Comparison of ENCODE assay signal across 11 mouse cellular contexts in the genomic region with DNA sequence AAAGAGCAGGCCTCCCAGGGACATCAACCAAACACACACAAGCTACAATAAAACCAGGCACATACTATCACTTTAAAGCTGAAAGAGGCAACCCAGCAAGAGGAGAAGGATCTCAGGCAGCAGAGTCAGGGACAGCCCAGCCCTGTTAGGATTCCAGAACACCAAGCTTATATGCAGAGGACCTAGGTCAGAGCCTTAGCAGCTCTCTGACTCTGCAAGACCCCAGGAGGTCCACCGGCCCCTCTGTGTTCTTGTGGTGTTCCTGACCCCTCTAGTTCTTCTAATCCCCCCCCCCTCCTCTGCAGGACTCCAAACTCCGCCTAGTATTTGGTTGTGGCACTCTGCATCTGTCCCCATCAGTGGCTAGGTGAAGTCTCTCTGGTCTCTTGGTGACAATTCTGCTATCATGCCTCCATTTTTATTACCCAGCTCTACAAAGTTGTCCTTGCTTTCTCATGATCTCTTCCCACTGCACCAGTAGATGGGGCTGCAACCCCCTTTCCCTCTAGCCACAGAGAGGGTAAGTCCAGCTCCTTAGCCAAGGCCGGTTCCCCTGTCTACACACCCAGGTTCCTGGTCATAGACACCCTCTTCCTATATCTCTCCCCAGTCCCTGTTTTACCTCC. TPM values are rescaled to one million over a fixed set of nuclear protein-coding genes. Genes with fewer than 3 reads are reported as not detected.
DNase-seq lines count a peak whose midpoint lies in the region; ATAC-seq lines count a peak whose summit lies in the region.
"Had no signal": no experiment of that assay in that cellular context is flagged by ENCODE, and none has a peak within 500 bp of the region (broad histone marks: within the 10 kb centered on the region; RNA-seq: fewer than 3 reads in every experiment).

No protein-coding gene starts in this region.

- intact Hi-C loops in heart, postnatal 14 days (cut with DNase I) = loop anchor here (5.0 kb wide), 1 partner anchor 47 kb away; a partner anchor contains a TSS

- no peak overlapping the region for H3K27ac ChIP-seq in heart, embryonic 15.5 days
- H3K27ac ChIP-seq in limb, embryonic 13.5 days = peak overlapping the region; percentile 39; the same call in 1 of the 2 replicates
- H3K27ac ChIP-seq: neural tube, embryonic 12.5 days had no signal

- ATAC-seq in heart, embryonic 15.5 days (replicated peaks; ENCODE audit: insufficient number of reproducible peaks, insufficient read depth, low FRiP score, low read depth) = no peak
- no peak for ATAC-seq in limb, embryonic 13.5 days (ENCODE audit: low FRiP score, low read depth)
- ATAC-seq in activated CD4-positive, CD25-positive, alpha-beta regulatory T cell, adult 4 months = no peak
- ATAC-seq: Patski had no signal

- peaks cover 21% of the 10 kb centered on the region for H3K36me3 ChIP-seq in heart, embryonic 15.5 days
- peaks cover 25% of the 10 kb centered on the region for H3K36me3 ChIP-seq in limb, embryonic 13.5 days

- DNase-seq in heart, postnatal 14 days = no peak
- peak; percentile 12 for DNase-seq in testis, postnatal 14 days (ENCODE audit: low spot score)
- DNase-seq in testis, postnatal 10 days (ENCODE audit: low spot score) = no peak
- DNase-seq in urinary bladder, adult 18-20 months (ENCODE audit: low spot score in 2 of 2) = no peak
- DNase-seq in c-Kit-positive CD71-positive TER-119-positive erythroid progenitor cells, embryonic 14.5 days (ENCODE audit: low spot score) = no peak
- DNase-seq: heart, adult 11 months had no signal

- WGBS in heart, embryonic 15.5 days = 49% methylated on average over 3 of the region's 3 CpGs
- WGBS in limb, embryonic 13.5 days = 44% methylated on average over 3 of the region's 3 CpGs

- no peak overlapping the region for H3K9ac ChIP-seq in heart, embryonic 15.5 days
- H3K9ac ChIP-seq in limb, embryonic 13.5 days = no peak overlapping the region
- H3K9ac ChIP-seq: neural tube, embryonic 12.5 days had no signal

- H3K27me3 ChIP-seq in heart, embryonic 15.5 days = 0 out of 2 replicates have a peak, but pooled peaks cover 2% of the 10 kb centered on the region
- no peaks in the 10 kb centered on the region for H3K27me3 ChIP-seq in limb, embryonic 13.5 days
- H3K27me3 ChIP-seq: neural tube, embryonic 12.5 days; Patski had no signal

- H3K9me3 ChIP-seq in heart, embryonic 15.5 days (replicated peaks) = no peaks in the 10 kb centered on the region
- no peaks in the 10 kb centered on the region for H3K9me3 ChIP-seq in limb, embryonic 13.5 days
- H3K9me3 ChIP-seq: neural tube, embryonic 12.5 days had no signal

- no peak overlapping the region for H3K4me3 ChIP-seq in heart, embryonic 15.5 days
- H3K4me3 ChIP-seq in limb, embryonic 13.5 days = no peak overlapping the region
- H3K4me3 ChIP-seq: neural tube, embryonic 12.5 days had no signal

- H3K4me2 ChIP-seq in heart, embryonic 15.5 days = 0 out of 2 replicates have a peak overlapping the region, but pooled peaks have one; percentile 4
- H3K4me2 ChIP-seq in limb, embryonic 13.5 days (replicated peaks) = peak overlapping the region; percentile 77; the same call in 1 of the 2 replicates

- peaks cover 16% of the 10 kb centered on the region for H3K4me1 ChIP-seq in heart, embryonic 15.5 days (replicated peaks)
- peaks cover 21% of the 10 kb centered on the region for H3K4me1 ChIP-seq in limb, embryonic 13.5 days

RNA-seq across cellular contexts. Expression of a gene that starts 1.4 kb away (rescaled TPM):
- polyA plus RNA-seq in heart, embryonic 15.5 days (2015; fragmentation: Nextera tagmentation; extraction: Ambion mirVana) = 15.2 and 18.8 TPM in 2 replicates
- total RNA-seq in heart, postnatal 14 days (2021) = 10 to 100 TPM in 1 of 2 experiments, 1 to 10 TPM in 1; 10.0 to 10.8 TPM
- polyA plus RNA-seq in limb, embryonic 13.5 days (2015; fragmentation: Nextera tagmentation; extraction: Ambion mirVana) = 33.1 and 35.6 TPM in 2 replicates
- 10 to 100 TPM; 12.6 to 15.3 TPM for polyA plus RNA-seq in activated CD4-positive, CD25-positive, alpha-beta regulatory T cell, adult 4 months (2017; shearing (Covaris generic))

RNA-seq across cellular contexts. Expression of a gene that starts 6.6 kb away (rescaled TPM):
- polyA plus RNA-seq in heart, embryonic 15.5 days (2015; fragmentation: Nextera tagmentation; extraction: Ambion mirVana) = 0.18 TPM in 1 of 2 replicates, not detected in the other
- under 1 TPM in 1 of 2 experiments, not detected in 1; 0.38 TPM for total RNA-seq in heart, postnatal 14 days (2021)
- polyA plus RNA-seq in limb, embryonic 13.5 days (2015; fragmentation: Nextera tagmentation; extraction: Ambion mirVana) = not detected in 2 replicates
- polyA plus RNA-seq in activated CD4-positive, CD25-positive, alpha-beta regulatory T cell, adult 4 months (2017; shearing (Covaris generic)) = not detected

RNA-seq across cellular contexts. Expression of a gene that starts 8.1 kb away (rescaled TPM):
- polyA plus RNA-seq in heart, embryonic 15.5 days (2015; fragmentation: Nextera tagmentation; extraction: Ambion mirVana) = 0.39 and 0.94 TPM in 2 replicates
- under 1 TPM; 0.10 to 0.43 TPM for total RNA-seq in heart, postnatal 14 days (2021)
- polyA plus RNA-seq in limb, embryonic 13.5 days (2015; fragmentation: Nextera tagmentation; extraction: Ambion mirVana) = 5.0 and 5.2 TPM in 2 replicates
- under 1 TPM; 0.10 to 0.17 TPM for polyA plus RNA-seq in activated CD4-positive, CD25-positive, alpha-beta regulatory T cell, adult 4 months (2017; shearing (Covaris generic))

RNA-seq across cellular contexts. Expression of a gene that starts 10.1 kb away (rescaled TPM):
- polyA plus RNA-seq in heart, embryonic 15.5 days (2015; fragmentation: Nextera tagmentation; extraction: Ambion mirVana) = 60.5 and 63.0 TPM in 2 replicates
- 10 to 100 TPM; 43.2 to 43.4 TPM for total RNA-seq in heart, postnatal 14 days (2021)
- polyA plus RNA-seq in limb, embryonic 13.5 days (2015; fragmentation: Nextera tagmentation; extraction: Ambion mirVana) = 50.2 and 51.3 TPM in 2 replicates
- 1 to 10 TPM; 3.3 to 6.2 TPM for polyA plus RNA-seq in activated CD4-positive, CD25-positive, alpha-beta regulatory T cell, adult 4 months (2017; shearing (Covaris generic))

RNA-seq across cellular contexts. Expression of a gene that starts 10.2 kb away (rescaled TPM):
- 20.5 and 29.1 TPM in 2 replicates for polyA plus RNA-seq in heart, embryonic 15.5 days (2015; fragmentation: Nextera tagmentation; extraction: Ambion mirVana)
- total RNA-seq in heart, postnatal 14 days (2021) = 10 to 100 TPM; 13.6 to 16.2 TPM
- 38.3 and 45.7 TPM in 2 replicates for polyA plus RNA-seq in limb, embryonic 13.5 days (2015; fragmentation: Nextera tagmentation; extraction: Ambion mirVana)
- 10 to 100 TPM; 22.6 to 37.5 TPM for polyA plus RNA-seq in activated CD4-positive, CD25-positive, alpha-beta regulatory T cell, adult 4 months (2017; shearing (Covaris generic))
